Mouse (Mus musculus): ENCODE measurements around the gene Uhrf1bp1.

GRCm38 (mm10) chr17:27940352-27940751 lies 84.1 kb downstream of the Uhrf1bp1 start:
- TF ChIP-seq EP300 (IDR thresholded peaks at IDR 0.05; ENCODE audit: low read depth) (no peak), CTCF (IDR thresholded peaks at IDR 0.05; ENCODE audit: low read depth) (no peak)
